Mouse (Mus musculus): ENCODE data around the gene Rpl15.
"Not testable (repeated sequence)": the region's sequence is repeated elsewhere in the genome, so short reads cannot be mapped to it uniquely, and the experiment has no call there.

Gene Rpl15

DNA sequence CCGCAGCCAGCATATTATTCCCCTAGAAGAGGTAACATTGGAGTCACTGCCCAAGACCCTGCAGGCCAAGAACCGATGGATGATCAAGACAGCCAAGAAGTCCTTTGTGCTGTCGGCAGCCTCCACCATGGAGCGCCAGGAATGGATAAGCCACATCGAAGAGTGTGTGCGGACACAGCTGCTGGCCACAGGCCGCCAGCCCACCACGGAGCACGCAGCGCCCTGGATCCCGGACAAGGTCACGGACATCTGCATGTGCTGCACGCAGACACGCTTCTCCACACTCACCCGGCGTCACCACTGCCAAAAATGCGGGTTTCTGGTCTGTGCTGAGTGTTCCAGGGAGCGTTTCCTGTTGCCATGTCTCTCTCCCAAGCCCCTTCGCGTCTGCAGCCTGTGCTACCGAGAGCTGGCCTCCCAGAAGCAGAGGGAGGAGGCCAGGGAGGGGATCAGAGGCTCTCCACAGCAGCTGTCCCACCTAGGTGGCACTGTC is 28.5 kb downstream of the Rpl15 start:
- DNase-seq (ENCODE audit: extremely low read depth, low read depth, low spot score), result no peak

DNA sequence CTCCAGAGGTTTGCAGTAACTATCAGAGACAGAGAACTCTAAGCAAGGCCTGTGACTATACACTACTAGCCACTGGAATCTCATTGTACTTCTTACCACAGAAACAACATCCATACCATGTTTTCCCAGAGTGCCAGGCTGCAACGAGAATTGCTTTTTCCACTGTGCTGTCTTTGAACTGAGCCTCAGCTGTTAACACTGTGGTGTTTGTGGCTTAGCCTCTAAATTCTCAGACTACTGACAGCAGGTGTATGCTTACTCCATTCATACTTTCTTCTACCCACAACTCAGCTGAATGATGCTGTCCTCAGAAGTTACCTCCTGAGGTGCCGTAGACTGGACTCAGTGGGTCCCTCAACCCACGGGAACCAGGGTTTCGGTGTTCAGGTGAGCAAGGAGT is 29.4 kb downstream of the Rpl15 start:
- DNase-seq (ENCODE audit: extremely low read depth, low read depth, low spot score), result no peak

DNA sequence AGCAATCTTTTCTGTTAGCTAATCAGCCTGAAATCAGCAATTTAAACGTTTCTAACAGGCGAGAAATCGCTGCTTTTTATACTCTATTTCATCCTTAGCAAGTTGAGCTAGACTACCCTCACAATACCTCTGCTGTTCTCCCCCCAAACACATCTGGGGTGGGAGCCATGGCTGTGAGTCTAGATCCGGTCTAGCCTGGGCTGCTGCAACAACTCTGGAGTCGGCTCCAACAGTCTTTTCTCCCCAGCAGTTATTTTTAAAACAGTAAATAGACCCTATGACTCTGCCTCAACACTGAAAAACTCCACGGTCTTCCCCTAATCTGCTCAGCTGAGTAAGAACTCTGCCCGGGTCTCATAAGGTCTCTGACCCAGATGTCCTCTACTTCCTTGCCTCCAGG is 31.1 kb downstream of the Rpl15 start:
- no peak for DNase-seq (ENCODE audit: extremely low read depth, low read depth, low spot score)

DNA sequence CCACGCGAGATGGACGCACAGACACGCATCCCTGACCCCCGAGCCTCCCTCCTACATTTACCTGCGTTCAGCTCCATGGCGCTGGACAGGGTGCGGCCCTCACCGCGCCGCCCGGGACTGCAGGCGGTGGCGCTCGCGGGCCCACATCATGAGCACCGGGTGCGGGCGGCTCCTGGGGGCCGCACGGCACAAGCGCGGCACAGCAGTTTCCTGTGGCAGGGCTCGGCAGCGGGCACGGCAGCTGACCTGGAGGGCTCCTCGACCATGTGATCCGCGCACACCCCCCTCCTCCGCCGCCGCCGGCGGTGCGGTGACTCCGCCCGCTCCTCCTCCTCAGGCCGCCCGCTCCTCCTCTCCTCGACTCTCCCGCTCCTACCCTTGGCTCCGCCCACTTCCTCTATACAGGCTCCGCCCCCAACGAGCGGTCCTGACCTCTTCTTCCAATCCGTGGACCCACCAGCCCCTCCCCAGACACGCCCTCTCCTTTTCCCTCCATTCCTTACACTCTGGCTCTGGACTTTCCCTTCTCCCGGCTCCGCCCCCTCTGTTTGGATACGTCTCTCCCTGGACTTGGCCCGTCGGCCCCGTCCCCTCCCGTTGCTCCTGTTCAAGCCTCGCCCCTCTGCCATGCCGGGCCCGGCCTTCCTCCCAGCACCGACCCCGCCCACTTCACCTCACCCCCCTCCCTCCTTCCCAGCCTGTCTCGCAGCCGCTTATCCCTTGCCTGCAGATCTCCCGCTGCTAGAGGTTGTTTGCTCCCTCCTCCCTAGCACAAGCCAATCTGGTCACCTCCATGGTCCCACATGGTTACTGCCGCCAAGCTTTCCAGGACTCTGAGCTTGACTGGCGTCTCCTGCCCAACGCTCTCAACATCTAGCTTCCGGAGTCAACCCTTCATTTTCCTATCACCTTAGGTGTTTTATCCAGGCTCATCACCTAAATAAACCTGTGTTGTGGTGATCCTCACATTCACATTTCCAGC is 32.1 kb downstream of the Rpl15 start, which contains the start of gene Nr1d2:
TSS of gene Nr1d2 (minus strand) at position 378 of the 982 bp plus-strand sequence.
- peak; percentile 87 for DNase-seq (ENCODE audit: extremely low read depth, low read depth, low spot score)

DNA sequence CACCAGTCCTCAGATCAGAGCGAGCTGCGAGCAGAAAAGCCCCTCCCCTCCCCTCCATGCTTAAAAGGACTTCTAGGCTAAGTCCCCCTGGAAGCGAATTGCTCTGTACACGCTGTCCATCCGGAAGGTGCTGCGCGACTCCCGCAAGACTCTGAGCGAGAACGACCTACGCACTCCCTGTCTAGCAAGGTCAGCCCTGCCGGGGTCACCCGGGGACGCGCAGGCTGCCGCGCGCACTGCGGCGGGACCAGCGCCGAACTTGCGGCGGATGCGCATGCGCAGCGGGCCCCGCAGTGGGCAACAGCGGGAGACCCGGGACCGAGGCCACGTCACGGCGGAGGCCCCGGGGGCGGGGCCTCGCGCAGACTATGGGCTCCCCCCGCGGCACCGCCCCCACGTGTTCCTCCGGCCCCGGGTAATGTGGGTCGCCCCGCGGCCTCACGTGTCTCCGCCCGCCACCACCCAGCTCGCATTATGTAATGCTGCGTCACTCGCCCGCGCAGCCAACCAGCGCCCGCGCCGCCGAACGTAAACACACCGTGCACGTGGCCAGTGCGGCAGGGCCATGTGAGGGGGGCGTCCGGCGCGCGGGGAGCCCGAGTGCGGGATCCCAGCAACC is 33.0 kb downstream of the Rpl15 start:
- DNase-seq (ENCODE audit: extremely low read depth, low read depth, low spot score), result no peak

DNA sequence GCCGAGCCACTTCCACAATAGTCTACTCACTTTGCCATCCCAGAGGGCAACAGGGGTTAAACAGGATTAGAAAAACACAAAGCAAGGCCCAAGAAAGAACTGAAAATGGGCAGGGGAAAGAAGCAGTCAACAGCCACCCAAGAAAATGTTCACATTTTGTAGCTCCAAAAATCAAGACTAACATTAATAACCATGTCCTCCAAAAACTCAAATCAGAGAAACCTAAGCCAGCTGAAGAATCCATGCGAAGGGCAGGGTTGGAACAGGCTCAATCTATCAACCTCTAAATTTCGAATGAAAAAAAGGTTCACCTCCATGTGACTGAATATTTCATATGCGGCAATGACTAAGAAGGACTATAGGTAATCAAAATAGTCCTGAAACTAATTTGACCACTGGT is 33.8 kb downstream of the Rpl15 start:
- DNase-seq (ENCODE audit: extremely low read depth, low read depth, low spot score), result no peak

DNA sequence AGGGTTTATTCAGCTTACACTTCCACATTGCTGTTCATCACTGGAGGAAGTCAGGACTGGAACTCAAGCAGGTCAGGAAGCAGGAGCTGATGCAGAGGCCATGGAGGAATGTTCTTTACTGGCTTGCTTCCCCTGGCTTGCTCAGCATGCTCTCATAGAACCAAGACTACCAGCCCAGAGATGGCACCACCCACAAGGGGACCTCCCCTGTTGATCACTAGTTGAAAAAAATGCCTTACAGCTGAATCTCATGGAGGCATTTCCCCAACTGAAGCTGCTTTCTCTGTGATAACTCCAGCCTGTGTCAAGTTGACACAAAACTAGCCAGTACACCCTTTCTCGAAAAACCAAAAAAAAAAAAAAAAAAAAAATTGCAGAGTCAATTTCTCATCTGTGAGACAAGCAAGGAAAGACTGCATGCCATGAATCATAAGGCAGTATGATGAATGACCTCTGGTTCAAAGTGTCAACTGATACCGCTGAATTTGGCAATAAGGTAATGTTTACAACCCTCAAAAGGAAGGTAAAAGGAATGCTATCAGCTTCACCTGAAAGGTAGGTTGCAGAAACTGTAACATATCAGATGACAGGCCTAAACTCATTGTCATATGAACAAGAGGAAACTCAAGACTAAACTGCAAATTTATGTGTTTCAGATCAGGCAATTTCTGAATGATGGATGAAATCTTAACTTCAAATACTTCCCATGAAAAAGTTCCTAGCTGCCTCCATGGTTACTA is 34.5 kb downstream of the Rpl15 start:
- DNase-seq (ENCODE audit: extremely low read depth, low read depth, low spot score), result not testable (repeated sequence)

DNA sequence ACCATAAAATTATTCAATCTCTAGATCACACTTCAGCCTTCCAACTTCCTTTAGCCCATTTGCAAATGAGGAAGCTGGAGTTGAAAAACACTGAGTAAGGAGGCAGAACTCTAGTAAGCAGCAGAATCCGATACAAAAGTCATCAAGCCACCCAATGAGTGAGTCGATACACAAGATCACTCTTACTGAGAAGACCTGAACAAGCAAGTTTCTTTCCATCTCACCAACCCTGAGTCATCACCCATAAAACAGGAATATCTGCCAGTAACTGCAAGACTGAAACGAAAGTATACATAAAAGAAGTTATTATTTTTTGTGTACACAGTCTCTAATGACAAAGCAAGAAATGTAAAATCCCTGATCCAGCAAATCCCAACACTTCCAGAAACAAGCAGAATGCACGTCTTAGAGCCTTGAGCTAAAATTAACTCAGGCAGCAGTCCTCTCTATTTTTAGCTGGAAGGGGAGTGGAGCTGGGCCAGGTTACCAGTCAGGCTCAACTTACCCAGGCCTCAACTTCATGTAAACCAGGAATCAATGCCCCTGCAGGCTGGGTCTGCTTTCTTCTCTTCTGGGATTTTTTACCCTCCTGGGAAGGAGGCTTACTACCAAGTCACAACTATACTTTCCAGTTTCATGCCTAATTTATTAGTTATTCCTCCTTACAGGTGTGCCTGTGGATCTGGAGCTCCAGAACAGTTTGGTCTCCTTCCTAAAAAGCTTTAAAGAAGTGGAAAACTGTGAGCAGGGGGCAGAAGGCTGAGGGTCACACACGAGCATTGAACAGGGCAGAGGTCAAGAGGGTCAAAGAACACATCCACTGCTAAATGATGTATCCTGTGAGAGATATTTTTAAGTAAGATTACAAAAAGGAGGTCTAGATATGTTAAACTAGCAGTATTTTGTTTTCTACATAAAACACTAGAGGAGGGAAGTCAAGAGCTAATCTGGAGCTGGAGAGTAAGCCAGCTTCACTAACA is 36.9 kb downstream of the Rpl15 start:
- DNase-seq (ENCODE audit: extremely low read depth, low read depth, low spot score), result no peak

DNA sequence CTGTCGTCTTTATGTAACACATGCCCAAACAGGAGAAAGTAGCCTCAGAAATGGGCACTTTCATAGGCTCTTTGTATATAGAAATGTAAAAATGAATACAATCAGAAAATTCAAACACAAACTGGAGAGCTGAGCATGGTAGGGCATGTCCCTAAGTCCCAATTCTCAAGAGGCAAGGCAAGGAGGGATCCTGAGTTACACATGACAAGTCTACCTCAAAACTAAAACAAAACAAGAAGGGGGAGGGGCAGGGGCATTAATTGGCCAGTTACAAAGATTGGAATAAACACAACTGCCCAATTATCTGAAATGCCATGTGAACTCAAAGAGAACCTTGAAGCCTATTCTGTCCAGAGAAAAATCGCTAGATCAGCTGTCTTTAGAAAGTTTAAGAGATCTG is 38.1 kb downstream of the Rpl15 start:
- no peak for DNase-seq (ENCODE audit: extremely low read depth, low read depth, low spot score)

DNA sequence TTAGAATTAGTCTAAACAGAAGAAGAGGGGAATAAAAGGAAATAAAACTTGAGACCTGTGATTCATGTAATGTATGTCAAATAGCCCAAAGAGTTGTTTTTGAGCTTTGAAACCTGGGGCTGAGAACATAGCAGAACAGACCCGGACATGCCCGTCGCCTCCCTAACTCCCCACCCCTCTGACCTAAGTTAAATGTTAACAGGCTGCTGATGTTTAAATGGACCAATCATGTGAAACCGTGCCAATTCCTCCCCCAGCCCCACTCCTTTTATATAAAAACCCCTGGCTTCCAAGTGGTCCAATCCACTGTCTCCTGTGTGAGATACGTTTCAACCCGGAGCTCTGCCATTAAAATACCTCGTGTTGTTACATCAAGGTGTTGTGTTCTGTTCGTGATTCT is 39.3 kb downstream of the Rpl15 start:
- not testable (repeated sequence) for DNase-seq (ENCODE audit: extremely low read depth, low read depth, low spot score)

DNA sequence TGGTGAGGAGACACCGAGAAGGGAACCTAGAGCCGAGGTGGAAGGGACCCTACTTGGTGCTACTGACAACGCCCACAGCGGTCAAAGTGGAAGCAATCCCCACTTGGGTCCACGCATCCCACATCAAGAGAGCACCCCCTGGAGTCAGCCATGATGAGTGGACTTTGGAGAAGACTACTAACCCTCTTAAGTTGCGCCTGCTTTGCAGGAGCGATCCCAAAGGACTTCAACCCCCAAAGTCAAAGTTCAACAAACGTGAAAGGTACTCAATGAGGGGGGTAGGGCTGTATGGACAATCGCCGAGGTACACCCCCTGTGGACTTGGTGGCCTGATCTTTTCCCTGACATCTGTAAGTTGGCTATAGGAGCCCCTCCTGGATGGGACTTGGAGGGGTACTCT is 41.4 kb downstream of the Rpl15 start:
- DNase-seq (ENCODE audit: extremely low read depth, low read depth, low spot score), result not testable (repeated sequence)

DNA sequence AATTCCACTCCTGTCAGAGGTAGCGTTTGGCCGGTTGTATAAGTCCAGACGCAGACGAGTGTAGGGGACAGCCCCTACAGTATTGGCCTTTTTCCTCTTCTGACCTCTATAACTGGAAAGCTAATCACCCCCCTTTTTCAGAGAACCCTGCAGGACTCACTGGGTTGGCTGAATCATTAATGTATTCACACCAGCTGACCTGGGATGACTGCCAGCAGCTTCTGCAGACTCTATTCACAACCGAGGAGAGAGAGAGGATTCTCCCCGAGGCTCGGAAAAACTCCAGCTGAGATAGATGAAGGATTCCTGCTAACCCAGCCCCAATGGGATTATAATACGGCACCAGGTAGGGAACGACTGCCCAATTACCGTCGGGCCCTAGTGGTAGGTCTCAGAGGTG is 45.0 kb downstream of the Rpl15 start:
- not testable (repeated sequence) for DNase-seq (ENCODE audit: extremely low read depth, low read depth, low spot score)

DNA sequence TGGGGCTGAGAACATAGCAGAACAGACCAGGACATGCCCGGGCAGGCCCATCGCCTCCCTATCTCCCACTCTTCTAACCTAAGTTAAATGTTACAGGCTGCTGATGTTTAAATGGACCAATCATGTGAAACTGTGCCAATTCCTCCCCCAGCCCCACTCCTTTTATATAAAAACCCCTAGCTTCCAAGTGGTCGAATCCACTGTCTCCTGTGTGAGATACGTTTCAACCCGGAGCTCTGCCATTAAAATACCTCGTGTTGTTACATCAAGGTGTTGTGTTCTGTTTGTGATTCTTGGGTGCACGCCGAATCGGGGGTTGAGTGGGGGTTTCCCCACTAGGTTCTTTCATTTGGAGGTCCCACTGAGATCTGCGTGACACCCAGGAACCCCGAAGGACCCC is 45.8 kb downstream of the Rpl15 start:
- DNase-seq (ENCODE audit: extremely low read depth, low read depth, low spot score), result not testable (repeated sequence)

DNA sequence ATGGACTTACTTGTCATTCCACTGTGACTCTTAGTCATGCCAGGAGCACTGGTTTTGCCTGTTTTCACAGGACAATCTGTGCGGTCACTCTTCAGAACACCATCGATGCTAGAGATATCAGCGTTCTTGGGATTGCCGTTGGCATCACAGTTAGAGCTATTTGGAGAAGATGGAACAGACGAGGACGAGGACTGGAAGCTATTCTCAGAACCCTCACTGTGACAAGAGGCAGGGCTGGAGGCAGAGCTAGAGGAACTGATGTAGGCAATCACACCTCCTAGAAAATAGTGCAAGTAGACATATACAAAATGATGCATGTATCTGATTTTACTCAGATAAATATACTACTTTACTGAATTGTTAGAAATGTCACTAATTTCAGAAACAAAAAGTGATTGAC is 49.2 kb downstream of the Rpl15 start:
- no peak for DNase-seq (ENCODE audit: extremely low read depth, low read depth, low spot score)

Data from fat pad, adult 2 months (tissue).